Mouse (Mus musculus): ENCODE measurements at regions not wholly inside any gene's neighbourhood (a gene's known extent, or its start where the extent isn't known, plus 50 kb on each side); places are given as distances from the start of the nearest gene placed in this dataset.

DNA sequence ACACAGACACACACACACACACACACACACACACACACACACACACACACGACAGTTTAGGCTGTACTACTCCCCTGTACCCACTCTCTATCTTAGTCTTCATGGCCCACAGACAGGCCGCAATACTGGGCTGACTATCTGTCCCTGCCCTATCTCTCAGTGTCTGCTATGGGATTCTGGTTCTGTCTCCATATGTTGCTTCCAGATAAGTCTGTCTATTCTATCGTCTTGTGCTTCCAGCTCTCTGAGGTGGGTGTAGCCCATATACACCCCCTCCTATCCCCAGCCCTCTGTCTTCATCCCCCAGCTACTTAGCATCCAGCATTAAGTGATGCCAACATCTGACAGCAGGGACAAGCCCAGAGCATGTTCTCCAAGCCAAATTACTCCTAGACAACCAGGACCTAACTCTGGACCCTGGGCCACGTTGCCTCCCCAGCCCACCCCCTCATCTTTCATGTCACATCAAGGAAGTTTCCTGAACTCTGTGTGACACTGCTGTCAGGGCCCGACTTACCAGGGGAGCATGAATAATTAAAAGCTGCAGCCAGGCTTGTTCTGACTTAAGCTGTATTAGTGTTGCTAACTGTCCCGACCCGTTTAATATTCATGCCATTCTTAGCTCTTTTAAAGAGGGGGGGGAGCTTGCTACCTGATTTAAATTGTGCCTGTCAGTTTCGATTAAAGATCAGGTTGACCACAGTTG, 79.6 kb upstream of the Grik3 start:
- TF ChIP-seq GATA1 (IDR thresholded peaks at IDR 0.05; ENCODE audit: borderline replicate concordance, low read length) (no peak), FLI1 (IDR thresholded peaks at IDR 0.05; ENCODE audit: low read length) (no peak)

Measured in megakaryocyte, embryonic 14.5 days (primary cell).